Mouse (Mus musculus) CD8-positive naive resting alpha-beta T cell, adult 57 days (primary cell): Measurements from ENCODE around the gene Polr2c. TPM values are rescaled to one million over a fixed set of nuclear protein-coding genes. Genes with fewer than 3 reads are reported as not detected.

Source experiments
- total RNA-seq: library from RNA; stranded (reverse); gene quantifications from one replicate; pipeline ENCODE4 v1.2.4, GENCODE M21; 2023

Gene Polr2c
- total RNA-seq, result 56.6 TPM

GRCm38 (mm10) chr8:94857346-94858173 is at the start of gene Polr2c:
TSS of gene Polr2c (plus strand) at chr8:94857450.

GRCm38 (mm10) chr8:94810153-94810552 is 47.1 kb upstream of the Polr2c start, which contains the start of gene Ccl17:
TSS of gene Ccl17 (plus strand) at chr8:94810453.

DNA sequence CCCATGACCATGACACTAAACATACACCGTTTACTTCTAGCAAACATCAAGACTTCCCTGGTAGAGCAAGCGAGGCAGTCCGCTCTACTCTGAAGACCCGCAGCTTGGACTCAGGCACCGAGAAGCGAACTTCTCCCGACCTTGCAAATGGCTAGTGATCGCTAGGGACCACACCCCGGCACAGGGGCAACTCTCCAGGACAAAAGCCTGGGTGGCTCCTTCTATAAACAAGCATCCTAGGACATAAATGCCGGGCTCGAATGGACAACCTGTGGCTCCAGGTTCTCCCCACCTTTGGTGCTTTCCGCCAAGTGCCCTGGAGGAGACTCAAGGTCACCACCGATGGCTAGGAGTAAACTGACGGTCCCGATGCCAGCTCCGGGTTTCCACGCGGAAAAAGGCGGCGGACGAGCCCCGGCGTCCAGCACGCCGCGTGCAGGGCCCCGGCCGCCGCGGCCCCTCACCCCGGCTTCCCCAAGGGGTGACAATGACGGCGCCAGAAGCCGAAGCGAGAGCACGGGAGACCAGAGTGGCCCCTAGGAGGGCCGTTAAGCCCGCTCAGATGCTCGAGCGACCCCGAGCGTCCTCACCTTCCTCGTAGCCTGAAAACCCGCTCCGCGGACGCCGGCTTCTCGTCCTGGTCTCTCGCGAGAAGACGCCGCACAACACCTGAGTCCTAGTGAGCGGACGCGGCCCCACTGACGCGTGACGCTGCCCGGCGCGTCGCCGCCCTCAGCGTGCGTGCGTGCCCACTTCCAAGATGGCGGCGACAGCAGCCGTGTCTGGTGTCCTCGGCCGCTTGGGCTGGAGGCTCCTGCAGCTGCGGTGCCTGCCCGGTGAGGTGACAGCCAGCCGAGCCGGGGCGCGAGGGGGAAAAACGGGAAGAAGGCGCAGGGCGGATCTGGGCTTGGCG is 19.3 kb upstream of the Polr2c start, which contains the start of the genes Coq9 and Ciapin1:
Gene Coq9 (plus strand): TSS at position 660 of the 913 bp plus-strand sequence.
Gene Ciapin1 (minus strand): TSS at position 697 of the 913 bp plus-strand sequence.

DNA sequence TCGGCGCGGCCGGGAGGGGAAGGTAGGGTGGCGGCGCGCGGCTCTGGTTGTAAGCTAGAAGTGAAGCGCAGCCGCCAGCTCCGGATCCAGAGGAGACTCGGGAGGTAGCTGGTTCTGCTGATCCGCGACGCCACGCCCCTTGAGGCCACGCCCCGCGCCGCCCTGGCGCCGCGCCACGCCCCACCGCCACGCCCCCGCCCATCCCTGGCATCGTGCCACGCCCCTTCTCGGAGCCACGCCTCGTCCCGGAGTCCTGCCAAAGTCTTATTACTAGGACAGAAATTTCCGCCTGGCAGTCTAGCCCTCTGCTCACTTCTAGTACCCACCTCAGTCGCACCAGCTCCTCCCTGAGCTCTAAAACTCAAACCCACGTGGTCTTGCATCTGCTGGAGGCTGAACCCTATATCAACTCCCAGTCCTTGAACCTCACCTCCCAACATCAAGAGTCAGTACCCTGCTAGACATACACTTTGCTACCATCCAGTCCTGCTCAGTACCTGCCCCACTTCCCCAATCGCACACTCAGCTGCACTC is 19.0 kb downstream of the Polr2c start, which contains the start of gene Dok4:
Gene Dok4 (minus strand): TSS at position 134 of the 534 bp plus-strand sequence.

DNA sequence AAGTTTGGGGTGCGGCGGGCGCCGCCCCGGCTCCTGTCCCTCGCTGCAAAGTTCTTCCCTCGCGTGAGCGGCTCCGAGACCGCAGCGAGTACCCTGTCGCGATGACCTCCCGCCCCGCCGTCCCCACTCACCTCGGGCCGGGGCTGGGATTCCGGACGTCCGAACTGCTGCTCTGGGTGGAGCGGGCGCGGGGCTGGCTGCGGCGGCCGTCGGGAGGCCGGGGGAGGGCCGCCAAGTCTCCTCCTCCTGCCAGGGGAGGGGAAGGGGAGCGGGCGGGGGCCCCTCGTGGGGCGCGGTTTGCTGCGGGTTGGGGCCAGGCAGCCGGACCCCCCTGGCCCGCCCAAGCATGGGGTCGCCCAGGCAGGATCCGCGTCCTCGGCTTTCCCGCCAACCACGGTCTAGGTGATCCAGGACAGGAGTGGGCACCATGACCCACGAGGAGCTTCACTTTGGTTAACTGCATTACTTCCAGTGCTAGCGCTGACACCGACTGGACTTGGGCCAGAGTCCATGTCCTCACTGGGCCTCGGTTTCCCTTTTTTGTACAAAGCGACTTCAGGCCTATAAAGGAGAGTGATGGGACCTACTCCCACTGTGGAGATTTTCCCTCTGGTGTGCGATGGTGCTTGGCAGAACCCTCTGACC is 60.7 kb downstream of the Polr2c start, which contains the start of gene Ccdc102a:
Gene Ccdc102a (minus strand): TSS at position 248 of the 645 bp plus-strand sequence.

Other genes with a start within 250 kb of the Polr2c start
- 120 TPM for gene Arl2bp, start 190.8 kb upstream of the Polr2c start, total RNA-seq
- not detected for gene Pllp, start 161.2 kb upstream of the Polr2c start, total RNA-seq
- gene Ccl22, start 111.9 kb upstream of the Polr2c start, total RNA-seq, result not detected
- not detected for gene Cx3cl1, start 85.4 kb upstream of the Polr2c start, total RNA-seq
- gene Ccl17, start 47.0 kb upstream of the Polr2c start, total RNA-seq, result not detected
- 39.6 TPM for gene Coq9, start 19.1 kb upstream of the Polr2c start, total RNA-seq
- 60.7 TPM for gene Ciapin1, start 19.1 kb upstream of the Polr2c start, total RNA-seq
- gene Dok4, start 18.9 kb downstream of the Polr2c start, total RNA-seq, result 0.40 TPM
- 10.8 TPM for gene Ccdc102a, start 60.6 kb downstream of the Polr2c start, total RNA-seq
- 135 TPM for gene Adgrg5, start 66.2 kb downstream of the Polr2c start, total RNA-seq
- gene Adgrg1, start 117.3 kb downstream of the Polr2c start, total RNA-seq, result 1.3 TPM
- 10.5 TPM for gene Adgrg3, start 160.2 kb downstream of the Polr2c start, total RNA-seq
- not detected for gene Drc7, start 197.7 kb downstream of the Polr2c start, total RNA-seq
- 17.4 TPM for gene Katnb1, start 223.7 kb downstream of the Polr2c start, total RNA-seq